Mouse (Mus musculus) MEL-GATA-1-ER (cell line): ENCODE results near the gene Acap2.

Experiments
- DNase-seq: peaks from one replicate; pipeline ENCODE4 v3.0.0-alpha.2; 2012; ENCODE audit warnings: low read depth; ENCODE audit errors: extremely low read depth

Gene Acap2

GRCm38 (mm10) chr16:31200790-31201567 lies at the start of gene Acap2:
Acap2 (minus strand) TSS chr16:31201245.
- DNase-seq = peak; percentile 90

GRCm38 (mm10) chr16:31249401-31249800 lies 48.4 kb upstream of the Acap2 start:
- DNase-seq = no peak

DNA sequence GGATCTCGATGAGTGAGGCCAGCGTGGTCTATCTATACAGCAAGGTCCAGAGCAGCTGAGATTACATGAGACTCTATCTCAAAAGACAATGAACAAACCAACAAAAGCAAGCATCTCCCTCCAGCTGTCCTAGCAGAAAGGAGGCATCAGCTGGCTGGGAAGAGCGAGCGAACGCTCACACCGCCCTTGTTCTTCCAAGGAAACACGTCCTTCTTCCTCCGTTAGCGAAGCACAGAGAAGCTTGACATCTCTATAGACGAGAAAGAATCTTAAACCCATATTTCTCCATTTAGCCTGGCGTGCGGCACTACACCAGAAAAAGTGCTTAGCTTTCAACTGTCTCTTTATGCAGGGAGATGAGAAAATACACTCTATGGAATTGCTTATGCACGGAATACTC lies 47.7 kb upstream of the Acap2 start:
- no peak for DNase-seq

- no peak for DNase-seq
Observed at GRCm38 (mm10) chr16:31247442-31247841, 46.4 kb upstream of the Acap2 start.

GRCm38 (mm10) chr16:31244053-31244452 lies 43.0 kb upstream of the Acap2 start:
- no peak for DNase-seq

DNA sequence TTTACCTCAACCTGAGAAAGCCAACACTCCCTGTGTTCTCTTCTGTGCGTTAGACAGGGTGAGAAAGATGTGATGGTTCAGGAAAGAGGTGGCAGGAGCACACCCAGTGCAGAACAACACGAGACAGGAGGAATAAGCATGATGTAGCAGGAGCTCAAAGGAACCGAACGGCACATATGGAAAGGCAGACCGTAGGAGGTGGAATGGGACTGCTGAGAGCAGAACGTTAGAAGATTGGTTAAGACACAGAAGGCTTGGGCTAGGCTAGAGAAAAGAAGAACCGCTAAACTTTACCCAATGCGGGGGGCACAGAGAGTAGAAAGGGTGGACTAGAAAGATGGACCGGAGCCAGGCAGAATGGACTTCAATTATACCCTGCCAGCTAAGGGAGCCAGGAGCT lies 40.4 kb upstream of the Acap2 start:
- DNase-seq = no peak

GRCm38 (mm10) chr16:31240569-31240968 lies 39.5 kb upstream of the Acap2 start:
- DNase-seq = no peak

DNA sequence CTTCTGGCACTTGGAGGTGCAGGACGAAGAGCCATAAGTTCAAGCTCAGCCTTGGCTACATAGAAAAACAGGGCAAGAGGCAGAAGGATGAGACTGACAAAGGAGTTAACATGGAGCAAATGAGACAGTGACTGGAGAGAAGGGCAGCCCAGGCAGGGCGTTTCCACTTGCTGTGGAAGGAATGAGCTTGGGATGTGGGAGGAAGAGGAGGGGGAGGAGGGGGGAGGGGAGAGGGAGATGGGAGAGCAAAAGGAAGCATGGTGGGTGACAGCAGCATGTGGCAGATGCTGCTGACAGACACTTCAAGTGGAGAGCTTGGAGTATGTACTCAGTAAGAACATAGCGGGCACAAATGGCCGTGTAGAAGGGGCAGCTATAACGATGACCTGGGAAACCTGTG lies 37.2 kb upstream of the Acap2 start:
- no peak for DNase-seq

DNA sequence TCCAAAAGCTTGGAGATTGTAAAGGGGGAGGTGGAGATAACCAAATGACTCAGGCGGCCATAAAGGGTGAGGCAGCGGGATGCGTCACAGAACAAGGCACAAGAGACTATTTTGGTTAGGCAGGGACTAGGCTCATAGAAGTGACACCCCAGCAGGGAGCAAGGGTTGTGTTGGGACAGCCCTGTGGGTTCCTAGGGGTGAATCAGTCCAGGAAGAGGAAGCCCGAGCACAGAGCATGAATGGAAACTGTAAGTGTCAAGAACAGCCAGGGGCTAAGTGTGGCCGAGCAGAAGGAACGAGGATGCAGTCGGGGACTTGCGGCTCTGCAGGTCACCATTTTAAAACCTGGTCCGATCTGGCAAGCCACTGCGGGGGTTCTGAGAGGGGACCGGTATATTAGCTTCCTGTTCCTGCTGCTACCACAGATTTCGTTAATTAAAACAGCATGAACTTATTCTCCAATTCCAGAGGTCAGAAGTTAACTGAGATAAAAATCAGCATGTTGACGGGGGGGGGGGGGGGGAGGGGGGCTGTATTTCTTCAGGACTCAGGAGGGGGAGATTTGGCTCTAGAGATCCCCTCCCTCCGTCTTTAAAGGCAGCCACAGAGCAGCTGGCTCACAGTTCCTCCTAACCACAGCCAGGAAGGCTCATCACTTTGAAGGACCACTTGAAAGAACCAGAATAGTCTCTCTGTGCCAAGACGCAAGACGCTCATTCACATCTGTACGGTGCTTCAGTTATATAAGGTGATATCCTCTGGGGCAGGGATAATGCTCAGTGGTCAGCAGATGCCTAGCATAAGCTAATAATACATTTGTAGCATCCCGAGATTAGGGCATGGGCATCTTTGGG lies 34.6 kb upstream of the Acap2 start:
- no peak for DNase-seq

DNA sequence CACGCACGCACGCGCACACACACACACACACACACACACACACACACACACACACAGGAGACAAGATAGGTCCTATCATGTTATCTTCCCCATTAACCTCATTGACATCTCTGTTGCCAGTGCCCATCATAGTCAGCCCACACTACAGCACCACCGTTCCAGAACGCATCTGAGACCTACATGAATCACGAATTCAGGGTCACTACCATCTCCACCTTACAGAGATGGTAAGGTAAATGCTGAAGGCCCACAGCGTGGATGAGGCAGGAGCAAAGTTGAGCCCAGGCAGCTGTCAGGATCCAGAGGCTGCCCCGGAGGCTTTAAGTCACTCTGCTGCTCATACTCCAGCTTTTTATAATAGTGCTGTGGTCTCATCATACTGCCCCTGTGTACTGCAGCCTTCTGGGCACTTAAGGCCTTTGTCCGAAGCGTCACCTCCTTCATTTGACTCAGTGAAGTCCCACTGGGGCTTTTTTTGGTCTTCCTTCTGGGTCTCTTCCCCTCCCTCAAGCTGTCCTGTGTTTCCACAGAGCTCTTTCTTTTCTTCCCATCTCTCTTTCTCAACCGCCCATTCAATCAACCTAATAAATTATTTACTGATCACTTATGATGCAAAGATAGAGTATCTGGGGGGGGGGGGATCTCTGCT lies 33.9 kb upstream of the Acap2 start:
- no peak for DNase-seq

DNA sequence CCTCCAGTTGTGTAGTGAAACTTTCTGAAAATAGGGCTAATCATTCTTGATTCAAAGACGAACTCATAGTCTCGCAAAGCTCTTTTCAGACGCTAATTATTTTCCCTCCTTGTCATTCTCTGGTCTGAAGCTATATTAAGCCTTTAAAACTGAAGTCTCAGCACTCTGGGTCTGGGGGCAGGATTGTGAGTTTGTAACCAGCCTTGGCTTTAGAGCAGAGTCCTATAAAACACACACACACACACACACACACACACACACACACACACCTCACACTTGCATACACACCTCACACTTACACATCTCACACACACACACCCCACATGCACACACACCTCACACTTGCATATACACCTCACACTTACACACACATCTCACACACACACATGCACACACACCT lies 33.3 kb upstream of the Acap2 start:
- DNase-seq = no peak

DNA sequence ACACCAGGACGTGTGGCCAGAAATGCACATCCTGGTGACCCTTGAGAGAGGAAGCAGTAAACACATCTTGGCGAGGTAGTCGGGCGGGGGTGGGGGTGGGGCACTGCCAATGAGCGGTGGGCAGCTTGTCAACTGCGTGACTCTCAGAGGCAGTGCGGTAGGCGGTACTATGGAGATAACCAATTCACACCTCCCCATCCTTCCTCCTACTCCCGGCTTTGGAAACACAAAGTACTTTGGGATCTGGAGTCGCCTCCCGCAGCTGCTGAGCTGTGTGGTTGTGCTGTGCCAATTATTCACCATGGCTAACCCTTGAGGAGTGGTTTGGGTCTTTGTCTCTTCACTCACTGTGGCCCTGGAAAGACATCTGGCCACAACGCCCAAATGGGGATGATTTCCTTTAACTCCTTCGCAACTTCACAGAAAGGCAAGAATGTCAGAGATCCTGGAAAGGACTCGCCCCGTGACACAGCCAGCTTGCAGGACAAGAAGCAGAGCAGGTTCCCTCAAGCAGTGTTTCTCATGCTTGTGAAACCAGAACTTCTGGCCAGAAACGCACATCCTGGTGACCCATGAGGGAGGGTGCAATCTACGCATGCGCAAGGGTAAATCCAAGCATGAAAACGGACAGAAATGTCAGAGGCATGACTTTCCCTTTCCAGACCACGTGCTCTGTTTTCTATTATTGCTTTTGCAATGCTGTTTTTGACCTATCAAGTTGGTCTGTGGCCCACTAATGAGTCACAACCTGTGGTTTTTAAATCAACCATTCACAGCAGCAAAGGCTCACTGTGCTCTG lies 32.7 kb upstream of the Acap2 start:
- DNase-seq = no peak

DNA sequence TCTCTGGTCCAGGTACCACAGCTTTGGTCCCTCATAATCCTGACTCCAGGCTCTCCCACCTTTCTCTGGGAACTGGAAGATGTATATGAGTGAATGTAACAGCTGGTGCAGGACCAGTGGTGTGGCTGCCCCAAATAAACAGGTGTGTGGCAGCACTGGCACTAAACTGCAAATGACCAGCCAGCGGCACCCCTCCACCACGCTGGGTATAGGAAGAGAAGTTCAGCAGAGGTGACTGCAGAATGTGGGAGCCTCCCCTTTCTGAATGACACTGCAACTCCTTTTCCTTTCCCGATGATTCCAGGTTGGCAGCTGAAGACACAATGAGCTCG lies 32.1 kb upstream of the Acap2 start:
- no peak for DNase-seq

- no peak for DNase-seq
Observed at GRCm38 (mm10) chr16:31232491-31233166, 31.6 kb upstream of the Acap2 start.

- no peak for DNase-seq
Observed at GRCm38 (mm10) chr16:31231591-31231990, 30.5 kb upstream of the Acap2 start.

- no peak for DNase-seq
Observed at GRCm38 (mm10) chr16:31227746-31228145, 26.7 kb upstream of the Acap2 start.

GRCm38 (mm10) chr16:31215271-31215670 lies 14.2 kb upstream of the Acap2 start:
- DNase-seq = no peak

GRCm38 (mm10) chr16:31213463-31213862 lies 12.4 kb upstream of the Acap2 start:
- no peak for DNase-seq

GRCm38 (mm10) chr16:31211503-31211902 lies 10.5 kb upstream of the Acap2 start:
- DNase-seq = no peak

DNA sequence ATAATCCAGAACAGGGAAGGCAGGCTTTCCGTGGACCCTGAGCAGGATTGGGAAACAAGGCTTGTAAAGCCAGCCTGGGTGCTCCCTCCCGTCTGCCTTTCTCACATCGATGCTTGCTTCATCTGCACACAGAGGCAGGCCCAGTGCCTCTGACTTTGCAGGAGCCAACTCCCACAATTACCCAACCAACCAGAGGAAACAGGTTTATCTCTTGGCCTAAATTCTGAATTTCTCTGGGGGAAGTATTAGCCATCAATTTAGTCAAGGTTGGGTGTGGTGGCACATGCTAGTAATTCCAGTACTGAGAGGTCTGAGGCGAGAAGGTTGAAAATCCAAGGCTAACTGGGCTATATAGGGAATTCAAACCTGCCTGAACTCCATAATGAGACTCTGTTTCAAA lies 9.4 kb upstream of the Acap2 start:
- DNase-seq = peak; percentile 22

GRCm38 (mm10) chr16:31209911-31210310 lies 8.9 kb upstream of the Acap2 start:
- DNase-seq = peak; percentile 58
